Mouse (Mus musculus): ENCODE results near the gene Pheta2.

DNA sequence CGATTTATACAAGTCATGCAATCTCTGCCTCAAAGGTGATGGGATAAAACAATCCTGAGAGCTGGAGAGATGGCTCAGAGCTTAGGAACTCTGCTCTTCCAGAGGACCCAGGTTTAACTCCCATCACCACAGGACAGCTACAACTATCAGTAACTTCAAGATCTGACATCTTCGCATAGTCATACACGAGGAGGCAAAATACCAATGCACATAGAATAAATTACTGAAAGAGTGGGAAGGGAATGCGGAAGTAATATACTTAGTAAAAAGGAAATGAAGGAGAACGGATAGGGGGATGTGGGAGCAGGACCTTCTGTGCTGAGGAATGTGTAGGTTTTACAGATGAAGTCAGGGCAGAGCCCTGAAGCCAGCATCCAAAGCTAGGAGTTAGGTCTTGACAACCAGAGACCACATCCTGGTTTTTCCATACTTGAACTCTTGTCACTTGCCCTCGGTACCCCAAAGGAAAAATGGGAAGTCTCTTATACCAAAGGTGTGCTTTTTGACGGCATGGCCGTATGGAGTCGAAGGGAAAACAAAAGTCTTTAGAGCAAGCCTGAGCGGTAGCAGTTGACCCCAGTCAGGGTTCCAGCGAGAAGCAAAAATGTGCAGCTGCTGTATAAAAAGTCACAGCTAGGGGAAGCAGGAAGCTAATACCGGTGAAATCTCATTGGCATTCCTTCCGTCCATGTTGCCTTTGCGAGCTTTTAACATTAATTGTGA, 8.0 kb downstream of the Pheta2 start:
- TF ChIP-seq CTCF (IDR thresholded peaks at IDR 0.05; ENCODE audit: borderline replicate concordance, extremely low read depth, insufficient read depth, insufficient read length), result no peak
- no peak for TF ChIP-seq POLR2A (IDR thresholded peaks at IDR 0.05; ENCODE audit: borderline replicate concordance, extremely low read depth, insufficient read depth, insufficient read length, poor library complexity, severe bottlenecking)
